Mouse (Mus musculus): Measurements from ENCODE around the gene Il1f6. TPM values are rescaled to one million over a fixed set of nuclear protein-coding genes. Genes with fewer than 3 reads are reported as not detected.

Il1f6 gene
- total RNA-seq, 1 experiment: not detected

DNA sequence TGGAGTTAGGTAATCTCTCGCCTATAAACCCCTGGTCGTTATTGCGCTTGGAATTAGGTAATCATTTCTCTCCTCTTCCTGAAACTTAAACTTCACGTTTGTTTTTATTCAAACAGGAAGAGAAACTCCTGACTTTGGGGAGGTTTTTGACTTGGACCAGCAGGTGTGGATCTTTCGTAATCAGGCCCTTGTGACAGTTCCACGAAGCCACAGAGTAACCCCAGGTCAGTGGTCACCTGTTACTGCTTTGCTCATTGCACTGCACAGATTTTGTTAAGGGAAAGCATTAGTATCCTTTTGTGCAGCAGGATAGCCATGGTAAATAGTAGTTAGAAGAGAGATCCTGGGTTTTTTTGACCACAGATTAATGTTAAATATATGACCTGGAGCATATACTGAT lies 27.6 kb upstream of the Il1f6 start:
- Histone ChIP-seq H3K36me3 (ENCODE audit: control insufficient read depth, insufficient read depth, low read length, poor library complexity, severe bottlenecking) (no peaks in the 10 kb centered on the region), H3K9ac (ENCODE audit: insufficient read depth, low read depth, low read length, poor library complexity, severe bottlenecking) (no peak overlapping the region), H3K27ac (ENCODE audit: insufficient read depth, low read depth, low read length, poor library complexity, severe bottlenecking) (no peak overlapping the region), H3K4me1 (ENCODE audit: control insufficient read depth in 2 of 2, insufficient read depth in 2 of 2, low read length in 2 of 2, poor library complexity in 1 of 2) (no peaks in the 10 kb centered on the region), H3K9me3 (ENCODE audit: control insufficient read depth, insufficient read depth, low read depth, low read length) (no peaks in the 10 kb centered on the region), H3K4me3 (ENCODE audit: insufficient read depth in 1 of 2, low read depth in 1 of 2, low read length in 2 of 2, poor library complexity in 1 of 2, severe bottlenecking in 1 of 2) (no peak overlapping the region)
- no peak for DNase-seq (ENCODE audit: low read depth, low spot score)
- in situ Hi-C loops (cut with MboI; ENCODE audit: low sequenced_read_pairs in 2 of 2, unreplicated experiment in 2 of 2): no loop called here
- TF ChIP-seq HCFC1 (IDR thresholded peaks at IDR 0.05; ENCODE audit: borderline replicate concordance, insufficient read depth, low read length): no peak
- no peak for TF ChIP-seq ZNF384 (IDR thresholded peaks at IDR 0.05; ENCODE audit: low read depth, low read length)
- no peak for TF ChIP-seq ZC3H11A (IDR thresholded peaks at IDR 0.05; ENCODE audit: borderline replicate concordance, low read depth, low read length)

GRCm38 (mm10) chr2:24188189-24188588 lies 27.0 kb upstream of the Il1f6 start:
- in situ Hi-C loops (cut with MboI; ENCODE audit: low sequenced_read_pairs in 2 of 2, unreplicated experiment in 2 of 2): no loop called here
- Histone ChIP-seq H3K9me3 (ENCODE audit: control insufficient read depth, insufficient read depth, low read depth, low read length) (no peaks in the 10 kb centered on the region), H3K9ac (ENCODE audit: insufficient read depth, low read depth, low read length, poor library complexity, severe bottlenecking) (no peak overlapping the region), H3K36me3 (ENCODE audit: control insufficient read depth, insufficient read depth, low read length, poor library complexity, severe bottlenecking) (no peaks in the 10 kb centered on the region), H3K4me3 (ENCODE audit: insufficient read depth in 1 of 2, low read depth in 1 of 2, low read length in 2 of 2, poor library complexity in 1 of 2, severe bottlenecking in 1 of 2) (no peak overlapping the region), H3K27ac (ENCODE audit: insufficient read depth, low read depth, low read length, poor library complexity, severe bottlenecking) (no peak overlapping the region), H3K4me1 (ENCODE audit: control insufficient read depth in 2 of 2, insufficient read depth in 2 of 2, low read length in 2 of 2, poor library complexity in 1 of 2) (no peaks in the 10 kb centered on the region)
- TF ChIP-seq HCFC1 (IDR thresholded peaks at IDR 0.05; ENCODE audit: borderline replicate concordance, insufficient read depth, low read length): no peak
- TF ChIP-seq ZC3H11A (IDR thresholded peaks at IDR 0.05; ENCODE audit: borderline replicate concordance, low read depth, low read length): no peak
- no peak for TF ChIP-seq ZNF384 (IDR thresholded peaks at IDR 0.05; ENCODE audit: low read depth, low read length)
- TF ChIP-seq MAFK (IDR thresholded peaks at IDR 0.05; ENCODE audit: insufficient read depth, low read depth, low read length): no peak
- TF ChIP-seq CHD2 (IDR thresholded peaks at IDR 0.05; ENCODE audit: low read depth, low read length): no peak
- DNase-seq (ENCODE audit: low read depth, low spot score): no peak

DNA sequence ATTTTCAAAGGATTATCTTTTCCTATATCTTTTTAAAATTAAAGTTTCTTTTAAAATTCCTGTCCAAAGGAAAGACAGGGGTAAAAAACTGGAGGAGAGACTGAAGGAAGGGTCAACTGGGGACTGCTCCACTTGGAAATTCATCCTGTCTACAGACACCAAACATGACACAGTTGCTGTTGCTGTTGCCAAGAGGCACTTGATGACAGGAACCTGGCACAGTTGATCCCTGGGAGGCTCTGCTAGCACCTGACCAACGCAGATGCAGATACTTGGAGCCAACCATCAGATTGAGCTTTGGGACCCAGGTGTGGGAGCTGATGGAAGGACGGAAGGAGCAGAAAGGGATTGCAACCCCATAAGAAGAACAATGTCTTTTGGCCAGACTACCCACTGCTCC lies 12.0 kb downstream of the Il1f6 start:
- no peak for DNase-seq (ENCODE audit: low read depth, low spot score)
- H3K36me3 ChIP-seq (ENCODE audit: control insufficient read depth, insufficient read depth, low read length, poor library complexity, severe bottlenecking): no peaks in the 10 kb centered on the region
- H3K27ac ChIP-seq (ENCODE audit: insufficient read depth, low read depth, low read length, poor library complexity, severe bottlenecking): no peak overlapping the region
- no peak overlapping the region for H3K4me3 ChIP-seq (ENCODE audit: insufficient read depth in 1 of 2, low read depth in 1 of 2, low read length in 2 of 2, poor library complexity in 1 of 2, severe bottlenecking in 1 of 2)
- no peaks in the 10 kb centered on the region for H3K4me1 ChIP-seq (ENCODE audit: control insufficient read depth in 2 of 2, insufficient read depth in 2 of 2, low read length in 2 of 2, poor library complexity in 1 of 2)
- no peak overlapping the region for H3K9ac ChIP-seq (ENCODE audit: insufficient read depth, low read depth, low read length, poor library complexity, severe bottlenecking)
- H3K9me3 ChIP-seq (ENCODE audit: control insufficient read depth, insufficient read depth, low read depth, low read length): no peaks in the 10 kb centered on the region
- TF ChIP-seq ZC3H11A (IDR thresholded peaks at IDR 0.05; ENCODE audit: borderline replicate concordance, low read depth, low read length): no peak
- TF ChIP-seq ZNF384 (IDR thresholded peaks at IDR 0.05; ENCODE audit: low read depth, low read length): no peak
- TF ChIP-seq CHD2 (IDR thresholded peaks at IDR 0.05; ENCODE audit: low read depth, low read length): no peak
- TF ChIP-seq MAFK (IDR thresholded peaks at IDR 0.05; ENCODE audit: insufficient read depth, low read depth, low read length): no peak
- TF ChIP-seq HCFC1 (IDR thresholded peaks at IDR 0.05; ENCODE audit: borderline replicate concordance, insufficient read depth, low read length): no peak
- in situ Hi-C loops (cut with MboI; ENCODE audit: low sequenced_read_pairs in 2 of 2, unreplicated experiment in 2 of 2): no loop called here

DNA sequence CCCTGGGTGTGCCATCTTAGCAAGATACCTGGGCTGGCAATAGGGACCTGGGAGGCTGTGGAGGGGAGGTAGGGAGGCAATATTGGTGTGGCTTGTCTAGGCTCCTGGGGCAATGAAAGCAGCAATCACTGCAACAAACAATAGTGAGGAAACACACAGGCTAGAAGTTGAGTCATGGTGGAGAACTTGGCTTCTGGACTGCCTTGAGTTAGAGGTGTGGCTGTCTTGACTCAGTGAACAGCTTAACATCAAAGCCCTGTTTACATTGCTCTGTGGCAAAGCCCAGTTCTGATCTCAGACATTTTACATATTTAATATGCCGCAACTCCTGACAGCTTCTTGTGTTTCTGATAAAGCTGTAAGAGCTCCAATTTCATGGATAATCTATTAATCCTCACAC lies 52.3 kb downstream of the Il1f6 start:
- DNase-seq (ENCODE audit: low read depth, low spot score): no peak
- no peak overlapping the region for H3K9ac ChIP-seq (ENCODE audit: insufficient read depth, low read depth, low read length, poor library complexity, severe bottlenecking)
- in situ Hi-C loops (cut with MboI; ENCODE audit: low sequenced_read_pairs in 2 of 2, unreplicated experiment in 2 of 2): no loop called here
- H3K4me3 ChIP-seq (ENCODE audit: insufficient read depth in 1 of 2, low read depth in 1 of 2, low read length in 2 of 2, poor library complexity in 1 of 2, severe bottlenecking in 1 of 2): no peak overlapping the region
- no peaks in the 10 kb centered on the region for H3K9me3 ChIP-seq (ENCODE audit: control insufficient read depth, insufficient read depth, low read depth, low read length)
- H3K36me3 ChIP-seq (ENCODE audit: control insufficient read depth, insufficient read depth, low read length, poor library complexity, severe bottlenecking): no peaks in the 10 kb centered on the region
- H3K4me1 ChIP-seq (ENCODE audit: control insufficient read depth in 2 of 2, insufficient read depth in 2 of 2, low read length in 2 of 2, poor library complexity in 1 of 2): no peaks in the 10 kb centered on the region
- TF ChIP-seq CHD2 (IDR thresholded peaks at IDR 0.05; ENCODE audit: low read depth, low read length): no peak
- TF ChIP-seq ZNF384 (IDR thresholded peaks at IDR 0.05; ENCODE audit: low read depth, low read length): no peak
- TF ChIP-seq MAFK (IDR thresholded peaks at IDR 0.05; ENCODE audit: insufficient read depth, low read depth, low read length): no peak
- TF ChIP-seq HCFC1 (IDR thresholded peaks at IDR 0.05; ENCODE audit: borderline replicate concordance, insufficient read depth, low read length): no peak
- TF ChIP-seq ZC3H11A (IDR thresholded peaks at IDR 0.05; ENCODE audit: borderline replicate concordance, low read depth, low read length): no peak
- no peak overlapping the region for H3K27ac ChIP-seq (ENCODE audit: insufficient read depth, low read depth, low read length, poor library complexity, severe bottlenecking)

DNA sequence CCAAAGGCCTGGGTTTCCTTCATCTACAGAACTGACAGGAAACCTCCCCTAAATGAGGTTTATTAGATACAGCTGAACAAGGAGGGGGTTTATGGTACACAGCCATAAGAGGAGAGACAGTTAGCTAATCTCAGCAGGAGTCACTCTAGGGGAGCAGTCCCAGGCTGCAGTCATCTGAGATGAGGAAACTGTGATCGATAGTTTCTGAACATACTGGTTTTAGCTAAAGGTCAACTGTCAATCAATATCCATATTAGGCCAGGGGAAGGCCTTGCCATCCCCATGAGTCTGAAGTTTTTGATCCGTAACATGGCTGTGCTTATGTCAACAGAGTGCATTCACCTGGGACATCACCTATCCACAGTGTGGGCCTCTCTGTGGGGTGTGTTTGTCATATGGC lies 58.4 kb downstream of the Il1f6 start:
- Histone ChIP-seq H3K27ac (ENCODE audit: insufficient read depth, low read depth, low read length, poor library complexity, severe bottlenecking) (no peak overlapping the region), H3K9ac (ENCODE audit: insufficient read depth, low read depth, low read length, poor library complexity, severe bottlenecking) (no peak overlapping the region), H3K4me1 (ENCODE audit: control insufficient read depth in 2 of 2, insufficient read depth in 2 of 2, low read length in 2 of 2, poor library complexity in 1 of 2) (no peaks in the 10 kb centered on the region), H3K36me3 (ENCODE audit: control insufficient read depth, insufficient read depth, low read length, poor library complexity, severe bottlenecking) (no peaks in the 10 kb centered on the region), H3K9me3 (ENCODE audit: control insufficient read depth, insufficient read depth, low read depth, low read length) (no peaks in the 10 kb centered on the region), H3K4me3 (ENCODE audit: insufficient read depth in 1 of 2, low read depth in 1 of 2, low read length in 2 of 2, poor library complexity in 1 of 2, severe bottlenecking in 1 of 2) (no peak overlapping the region)
- TF ChIP-seq CHD2 (IDR thresholded peaks at IDR 0.05; ENCODE audit: low read depth, low read length) (no peak), MAFK (IDR thresholded peaks at IDR 0.05; ENCODE audit: insufficient read depth, low read depth, low read length) (no peak), ZC3H11A (IDR thresholded peaks at IDR 0.05; ENCODE audit: borderline replicate concordance, low read depth, low read length) (no peak)
- no peak for DNase-seq (ENCODE audit: low read depth, low spot score)
- in situ Hi-C loops (cut with MboI; ENCODE audit: low sequenced_read_pairs in 2 of 2, unreplicated experiment in 2 of 2): no loop called here
